Mouse (Mus musculus) forelimb bud, embryonic 11.5 days (tissue): Measurements from ENCODE around the gene Ccnc.

Experiments used
- DNase-seq: peaks from one replicate; pipeline ENCODE4 v3.0.0-alpha.2; 2012; ENCODE audit warnings: low read depth, low spot score

The Ccnc gene

DNA sequence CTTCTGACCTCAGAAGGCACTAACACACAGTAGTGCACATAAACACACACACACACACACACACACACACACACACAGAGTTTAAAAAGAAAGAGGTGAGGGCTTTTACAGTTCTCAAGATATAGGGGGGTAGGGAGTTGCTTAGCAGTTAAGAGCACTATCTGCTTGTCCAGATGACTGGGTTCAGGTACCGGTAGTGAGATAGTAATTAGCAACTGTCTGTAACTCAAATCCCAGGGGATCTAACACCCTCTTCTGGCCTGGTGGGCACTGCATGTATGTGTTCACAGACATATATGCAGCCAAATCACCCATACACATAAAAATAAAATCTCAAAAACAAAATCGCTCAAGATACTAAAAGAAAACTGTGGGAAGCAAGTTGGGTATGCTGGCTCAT is 74.1 kb downstream of the Ccnc start:
- no peak for DNase-seq

DNA sequence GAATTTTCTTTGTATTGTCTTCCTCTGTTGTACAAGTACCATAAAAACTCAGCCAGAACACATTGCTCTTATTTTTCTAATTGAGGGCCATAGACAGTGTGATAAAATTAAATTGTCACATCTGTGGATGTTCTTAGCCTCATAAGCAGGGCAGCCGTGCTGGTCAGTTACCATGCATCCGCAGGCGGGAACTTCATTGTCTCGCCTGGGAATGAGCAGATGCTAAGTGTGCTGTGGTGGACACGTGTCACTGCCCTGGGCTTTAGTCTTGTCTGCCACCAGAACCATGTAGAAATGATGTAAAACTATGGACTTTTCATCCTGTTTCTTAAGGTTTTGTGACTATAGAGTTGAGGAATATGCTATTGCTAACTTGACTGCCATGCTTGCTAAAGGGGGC is 79.7 kb downstream of the Ccnc start:
- DNase-seq: no peak
